Mouse (Mus musculus) cerebellum, postnatal 25 days (tissue): ENCODE measurements at regions not wholly inside any gene's neighbourhood (a gene's known extent, or its start where the extent isn't known, plus 50 kb on each side); places are given as distances from the start of the nearest gene placed in this dataset.
"Not testable (repeated sequence)": the region's sequence is repeated elsewhere in the genome, so short reads cannot be mapped to it uniquely, and the experiment has no call there.

Experiments used
- DNase-seq, 2 experiments: peaks; one replicate each; pipeline ENCODE4 v3.0.0; 2021; ENCODE audit warnings: mixed read lengths in 2 of 2

DNA sequence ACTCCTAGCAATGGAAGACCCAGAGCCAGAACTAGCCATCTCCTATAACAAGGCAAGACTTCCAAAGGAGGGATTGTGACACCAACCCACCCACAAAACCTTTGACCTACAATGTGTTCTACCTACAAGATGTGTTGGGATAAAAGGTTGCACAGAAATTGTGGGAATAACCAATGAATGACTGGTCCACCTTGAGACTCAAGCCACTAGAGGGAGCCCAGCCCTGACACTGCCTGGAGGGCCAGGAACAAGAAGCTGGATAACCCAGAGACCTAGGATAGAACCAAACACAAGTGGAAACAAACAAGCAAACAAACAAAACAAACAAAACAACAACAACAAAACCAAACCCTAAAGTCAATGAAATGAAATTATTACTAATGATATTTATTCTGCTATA, 288.8 kb downstream of the Dchs2 start:
- DNase-seq = no peak

DNA sequence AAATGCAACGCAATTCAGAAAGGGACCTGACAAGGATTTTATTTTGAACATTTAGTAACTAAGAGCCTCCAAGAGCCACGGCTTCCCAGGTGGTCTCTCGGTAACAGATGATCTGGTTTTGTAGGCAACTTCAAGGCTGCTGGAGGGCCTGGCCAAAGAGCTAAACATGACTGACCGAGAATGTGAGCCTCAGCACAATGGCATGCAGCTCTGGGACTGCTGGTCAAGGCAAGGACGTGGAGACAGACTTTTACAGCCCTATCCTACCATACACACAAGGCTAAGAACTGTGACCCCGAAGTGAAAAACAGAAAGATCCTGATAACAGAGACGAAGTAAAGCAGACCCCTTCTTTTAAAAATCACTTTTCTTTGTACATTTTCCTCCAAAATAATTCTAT, 296.5 kb downstream of the Dchs2 start:
- no peak for DNase-seq

DNA sequence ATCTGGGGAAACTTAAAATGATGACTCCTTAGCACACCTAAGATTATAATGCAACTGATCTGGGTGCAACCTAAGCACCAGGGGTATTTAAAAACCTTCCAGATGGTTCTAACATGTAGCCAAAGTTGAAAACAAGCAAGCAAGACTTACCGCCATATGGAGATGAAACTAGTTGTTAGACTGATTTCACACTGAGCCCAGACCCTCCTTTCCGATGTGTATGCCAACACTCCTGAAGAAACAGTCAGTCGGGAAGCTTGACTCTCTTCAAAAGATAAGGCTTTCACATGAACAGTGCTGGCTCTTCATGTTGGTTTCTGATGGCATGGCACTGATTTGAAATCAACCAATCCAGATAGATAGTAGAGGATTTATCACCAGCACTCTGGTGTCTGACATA, 301.6 kb downstream of the Dchs2 start:
- no peak for DNase-seq

DNA sequence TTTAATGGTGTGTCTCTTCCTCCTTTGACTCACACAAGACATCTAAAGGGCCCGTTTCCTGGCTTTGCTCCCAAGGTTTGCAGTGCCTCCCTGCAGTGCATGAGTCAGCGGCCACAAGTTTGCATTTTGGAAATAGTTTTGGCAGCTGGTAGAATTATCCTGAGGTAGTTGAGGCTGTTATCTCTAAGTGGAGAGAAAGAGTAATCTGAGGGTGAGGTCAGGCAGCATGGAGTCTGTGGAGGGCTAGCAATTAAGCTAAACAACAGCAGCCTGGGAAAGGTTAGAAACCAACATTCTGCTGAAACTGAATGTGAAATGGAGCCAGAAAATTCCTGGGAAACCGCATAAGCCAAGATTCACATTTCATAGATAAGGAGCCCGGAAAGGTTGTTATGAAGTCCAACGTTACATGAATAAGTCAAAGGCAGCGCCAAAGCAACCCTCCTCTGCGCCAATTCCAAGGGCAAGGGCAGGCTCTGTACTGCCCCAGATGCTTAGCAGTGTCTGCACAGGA, 318.5 kb downstream of the Dchs2 start:
- no peak for DNase-seq

DNA sequence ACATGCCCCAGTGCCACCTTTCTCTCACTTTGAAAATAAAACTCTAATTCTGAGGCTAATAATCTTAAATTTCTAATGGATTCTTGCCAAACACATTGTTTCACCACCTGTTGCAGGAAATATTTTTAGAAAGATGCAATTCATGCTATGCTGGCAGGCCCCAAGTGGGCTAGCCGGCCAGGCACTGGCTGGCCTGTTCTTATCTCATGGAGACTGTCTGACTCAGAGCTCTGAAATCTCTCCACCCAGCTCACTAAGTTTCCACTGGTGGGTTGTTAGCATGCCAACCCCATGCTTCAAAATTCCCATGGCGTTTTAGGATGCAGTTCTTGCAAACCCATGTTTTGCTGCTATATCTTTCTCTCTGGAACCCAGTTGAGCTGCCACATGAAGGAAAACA, 315.5 kb upstream of the Sfrp2 start:
- DNase-seq = no peak

DNA sequence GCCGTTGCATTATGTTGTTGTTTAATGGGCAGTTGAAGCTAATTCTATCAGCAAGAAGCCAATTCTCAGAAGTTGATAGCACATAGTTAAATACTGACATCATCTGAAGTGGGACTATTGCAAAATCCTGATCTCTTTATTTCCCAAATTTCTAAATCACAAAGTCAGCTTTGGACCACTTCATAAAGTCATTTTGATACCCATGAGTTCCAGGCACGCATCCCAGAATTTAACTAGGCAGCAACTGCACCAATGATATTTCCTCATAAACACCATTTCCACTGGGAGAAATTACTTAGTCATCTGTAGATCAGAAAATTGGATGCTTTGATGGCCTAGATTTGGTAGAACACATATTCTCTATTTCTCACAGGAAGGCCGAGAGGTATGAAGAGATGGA, 314.8 kb upstream of the Sfrp2 start:
- DNase-seq = no peak

DNA sequence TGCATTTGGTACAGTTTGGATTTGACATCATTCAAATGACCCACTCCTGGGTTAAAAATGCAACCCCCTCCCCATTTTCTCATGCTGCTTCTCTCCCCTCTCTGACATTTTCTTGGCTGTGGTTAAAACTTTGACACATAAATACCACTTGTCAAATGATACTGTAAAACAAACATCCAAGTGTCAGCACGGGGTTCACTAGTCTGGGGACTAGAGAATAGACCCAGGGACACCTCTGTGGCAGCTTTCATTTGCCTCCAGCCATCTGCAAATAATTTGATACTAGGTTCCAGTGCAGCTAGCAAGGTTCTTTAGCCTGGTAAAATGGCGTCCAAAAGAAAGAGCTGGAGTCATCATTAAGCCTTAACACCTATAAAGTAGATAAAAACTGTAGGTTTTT, 312.7 kb upstream of the Sfrp2 start:
- DNase-seq = no peak

DNA sequence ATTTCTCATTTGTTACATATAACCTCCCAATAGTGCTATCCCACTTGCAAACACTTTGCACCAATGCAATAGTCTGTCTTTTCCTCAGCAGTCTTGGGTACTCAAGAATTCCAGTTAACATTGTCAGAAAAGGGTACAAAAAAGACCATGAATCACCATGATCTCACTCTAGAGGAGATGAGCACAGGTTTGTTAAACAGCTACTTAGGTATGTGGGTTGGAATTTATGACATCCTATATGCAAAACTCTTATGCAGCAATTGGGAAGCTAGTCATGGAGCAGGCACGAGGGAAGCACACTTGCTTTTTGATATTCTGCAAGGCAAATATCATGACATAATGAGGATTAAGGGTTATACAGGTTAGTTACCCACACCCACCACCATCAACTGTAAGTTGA, 307.7 kb upstream of the Sfrp2 start:
- DNase-seq = no peak

DNA sequence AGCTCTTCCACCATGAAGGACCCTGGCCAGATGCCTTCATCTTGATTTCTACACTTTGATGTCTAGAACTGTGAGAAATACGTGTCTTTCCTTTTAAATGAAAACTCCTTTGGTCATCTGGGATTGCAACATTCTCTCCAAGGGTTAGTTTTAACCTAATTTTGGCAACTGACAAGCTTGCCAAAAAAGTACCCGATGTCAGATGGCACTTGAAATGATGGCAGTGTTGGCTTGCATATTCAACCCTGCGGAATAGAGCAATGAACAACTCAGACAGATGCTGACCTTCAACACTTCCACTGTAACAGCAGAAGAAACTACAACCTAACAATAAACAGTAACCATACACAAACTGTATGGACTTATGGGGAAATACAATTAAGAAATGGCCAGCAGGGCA, 286.9 kb upstream of the Sfrp2 start:
- no peak for DNase-seq

DNA sequence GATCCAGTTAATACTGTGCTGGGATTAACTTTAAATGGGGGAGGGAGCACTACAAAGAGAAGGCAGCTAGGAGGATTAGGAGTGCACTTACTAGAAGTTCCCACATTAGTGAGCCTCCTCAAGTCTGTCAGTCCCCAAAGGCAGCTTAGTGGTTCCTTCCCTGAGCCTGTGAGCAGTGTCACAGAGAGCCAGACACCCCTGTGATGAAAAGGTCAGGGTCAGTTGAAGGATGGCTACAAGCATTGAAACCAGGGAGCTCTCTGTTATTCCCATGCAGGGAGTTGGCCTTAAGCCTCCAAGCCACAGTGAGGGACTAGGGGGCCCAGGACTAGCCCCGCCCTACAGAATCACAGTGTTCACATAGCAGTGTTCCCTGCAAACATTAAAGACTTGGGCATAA, 285.9 kb upstream of the Sfrp2 start:
- no peak for DNase-seq

DNA sequence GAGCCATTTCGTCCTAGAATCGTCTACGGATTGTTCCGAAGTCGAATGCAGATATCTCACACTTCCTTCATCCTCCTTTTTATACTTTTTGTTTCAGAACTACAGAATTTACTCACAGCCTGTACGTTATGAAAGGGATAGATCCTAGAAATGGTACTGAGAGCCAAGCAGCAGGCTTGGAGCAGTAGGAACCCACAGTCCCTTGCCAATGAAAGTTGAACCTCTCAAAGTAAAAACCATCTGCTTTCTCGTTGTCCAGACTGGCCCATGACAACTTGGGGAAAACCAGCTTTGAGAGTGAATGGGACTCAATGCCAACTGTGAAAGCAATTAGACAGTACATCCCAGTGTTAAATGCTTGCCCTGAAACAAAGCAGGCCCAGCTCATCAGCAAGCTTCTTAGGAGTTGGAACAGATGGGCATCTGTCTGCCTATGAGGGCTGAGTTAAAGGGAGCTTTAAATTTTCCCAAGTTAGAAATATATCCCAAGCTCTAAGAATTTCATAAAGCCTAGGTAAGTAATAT, 279.9 kb upstream of the Sfrp2 start:
- DNase-seq = no peak

DNA sequence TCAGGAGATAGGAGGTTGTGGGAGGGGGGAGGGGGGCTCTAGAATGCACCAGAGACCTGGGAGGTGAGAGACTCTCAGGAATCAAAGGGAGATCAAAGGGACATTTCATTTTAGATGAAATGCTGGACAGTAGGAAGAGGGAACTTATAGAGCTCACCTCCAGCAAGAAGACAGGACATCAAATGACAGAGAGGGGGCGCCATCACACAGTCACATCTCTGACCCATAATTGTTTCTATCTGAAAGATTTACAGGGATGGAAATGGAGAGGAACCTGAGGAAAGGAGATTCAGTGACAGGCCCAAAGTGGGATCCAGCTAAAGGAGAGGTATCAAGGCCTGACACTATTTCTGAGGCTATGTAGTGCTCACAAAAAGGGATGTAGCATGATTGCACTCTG, 270.5 kb upstream of the Sfrp2 start:
- DNase-seq = peak in 1 of 2 experiments; percentile 10

DNA sequence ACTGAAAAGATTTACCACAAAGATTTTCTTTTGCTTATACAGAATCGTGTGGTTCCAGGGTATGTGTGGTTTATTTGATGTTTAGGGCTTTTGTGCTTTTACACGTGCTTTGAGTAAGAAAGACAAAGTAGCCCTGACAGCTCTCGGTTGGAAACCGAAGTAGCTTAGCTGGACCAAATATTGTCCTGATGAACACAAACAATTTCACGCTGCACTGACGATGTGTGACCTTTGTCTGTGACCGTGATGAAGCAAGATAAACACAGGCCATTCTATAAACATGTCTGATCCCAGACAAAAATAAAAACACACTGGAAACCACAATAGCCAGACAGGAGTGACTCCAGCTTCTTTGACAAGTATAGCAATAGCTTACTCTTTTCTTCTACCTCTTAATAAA, 262.2 kb upstream of the Sfrp2 start:
- no peak for DNase-seq

DNA sequence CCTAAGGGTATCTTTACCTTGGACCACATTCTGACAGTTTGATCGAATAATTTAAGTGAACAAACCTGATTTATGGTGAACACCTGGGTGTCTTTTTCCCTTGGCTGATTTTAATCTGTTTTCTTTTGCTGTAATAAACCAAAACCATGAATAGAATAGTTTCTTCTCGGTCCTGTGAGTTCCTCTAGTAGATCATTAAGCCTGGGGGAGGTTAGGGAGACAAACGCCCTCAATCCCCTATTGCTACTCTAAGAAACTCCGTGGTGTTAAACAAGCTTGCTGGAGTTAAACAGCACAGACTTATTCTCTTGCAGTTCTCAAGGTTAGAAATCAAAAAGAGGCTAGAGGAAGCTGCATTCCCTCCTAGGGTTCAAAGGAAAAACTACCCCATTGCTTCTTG, 249.5 kb upstream of the Sfrp2 start:
- no peak for DNase-seq

DNA sequence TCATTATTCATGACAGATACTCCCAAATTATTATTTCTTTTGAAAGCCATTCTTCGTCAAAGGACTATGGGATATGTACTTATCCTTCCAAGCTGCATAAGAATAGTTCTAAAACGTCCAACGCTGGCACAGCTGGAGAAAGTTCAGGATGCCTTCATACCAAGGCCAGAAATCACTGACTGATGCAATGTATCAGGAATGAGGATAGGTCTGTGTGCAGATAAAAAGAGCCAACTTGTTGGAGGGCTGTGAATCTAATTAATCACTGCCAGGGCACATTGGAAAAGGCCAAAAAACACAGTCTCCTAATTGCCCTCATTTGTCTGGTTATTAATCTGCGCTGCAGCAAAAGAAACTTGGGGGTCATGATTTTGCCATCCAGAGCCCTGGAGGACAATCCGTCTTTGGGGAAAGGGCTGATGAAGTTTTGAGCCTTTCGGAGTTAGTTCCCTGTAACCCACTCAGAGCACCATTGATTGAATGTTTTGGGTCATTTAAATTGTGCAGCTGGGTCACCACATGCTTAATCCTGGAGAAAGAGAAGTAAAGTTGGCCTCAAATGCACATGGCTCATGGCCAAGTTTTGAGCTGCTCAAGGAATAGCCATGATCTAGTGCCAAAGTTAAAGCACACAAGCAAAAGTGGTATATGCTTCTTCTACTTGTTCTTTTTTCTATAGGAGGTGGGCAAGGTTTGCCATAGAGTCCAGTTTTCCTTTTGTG, 248.0 kb upstream of the Sfrp2 start:
- DNase-seq = peak in 1 of 2 experiments; percentile 5

DNA sequence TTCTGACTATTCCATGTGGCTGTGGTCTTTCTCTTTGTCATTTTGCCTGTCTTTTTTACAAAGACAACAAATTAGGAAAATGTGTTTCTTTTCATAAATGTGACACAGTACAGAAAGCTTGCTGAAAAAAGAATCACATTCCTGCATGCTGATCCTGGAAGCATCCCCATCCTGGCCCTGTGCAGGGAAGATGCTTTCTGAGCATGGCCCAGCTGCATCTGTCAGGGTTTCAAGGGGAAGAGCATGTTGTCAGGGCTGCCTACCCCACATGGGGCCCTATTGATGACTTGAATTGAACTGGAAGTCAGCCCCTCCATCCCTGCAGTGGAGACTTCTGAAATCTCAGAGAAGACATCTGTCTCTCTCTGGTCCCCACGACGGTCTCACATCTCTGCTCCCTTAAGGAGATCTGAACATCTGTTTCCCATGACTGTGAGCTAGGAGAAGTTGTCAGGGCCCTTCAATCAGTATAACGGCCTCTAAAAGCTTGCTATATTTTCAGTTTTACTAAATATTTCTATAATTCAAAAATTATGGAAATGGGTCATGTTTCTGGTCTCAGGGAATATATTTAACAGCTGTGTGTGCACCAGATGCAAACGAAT, 235.8 kb upstream of the Sfrp2 start:
- DNase-seq = no peak

DNA sequence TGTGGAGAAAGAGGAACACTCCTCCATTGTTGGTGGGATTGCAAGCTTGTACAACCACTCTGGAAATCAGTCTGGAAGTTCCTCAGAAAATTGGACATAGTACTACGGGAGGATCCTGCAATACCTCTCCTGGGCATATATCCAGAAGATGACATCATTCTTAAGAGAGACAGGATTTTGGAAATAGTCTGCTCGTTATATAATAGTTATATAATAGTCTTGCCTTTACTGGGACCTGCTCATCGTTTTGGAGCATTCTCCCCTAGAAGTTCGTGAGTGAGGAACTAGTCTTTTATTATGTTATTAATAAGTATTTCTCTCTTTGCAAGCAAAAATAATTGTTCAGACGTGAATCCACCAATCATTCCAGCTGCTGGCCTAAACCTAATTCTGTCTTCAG, 229.5 kb upstream of the Sfrp2 start:
- not testable (repeated sequence) for DNase-seq

DNA sequence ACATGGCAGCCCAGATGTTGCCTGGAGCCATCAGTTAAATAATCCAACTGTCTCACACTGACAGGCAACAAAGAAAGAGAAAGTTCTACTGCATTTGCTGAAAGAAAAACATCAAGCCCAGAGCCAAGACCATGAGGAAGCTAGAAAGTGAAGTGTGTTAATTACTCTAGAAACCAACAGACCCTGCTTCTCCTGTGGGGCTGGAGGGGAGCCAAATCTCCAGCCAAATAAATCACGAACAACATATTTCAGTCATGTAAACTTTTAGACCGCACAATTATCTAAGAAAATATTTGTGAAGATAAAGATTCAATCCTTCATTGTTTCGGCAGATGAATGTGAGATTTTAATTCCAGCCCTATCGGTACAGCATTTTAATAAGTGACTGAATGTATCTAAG, 228.9 kb upstream of the Sfrp2 start:
- DNase-seq = no peak

DNA sequence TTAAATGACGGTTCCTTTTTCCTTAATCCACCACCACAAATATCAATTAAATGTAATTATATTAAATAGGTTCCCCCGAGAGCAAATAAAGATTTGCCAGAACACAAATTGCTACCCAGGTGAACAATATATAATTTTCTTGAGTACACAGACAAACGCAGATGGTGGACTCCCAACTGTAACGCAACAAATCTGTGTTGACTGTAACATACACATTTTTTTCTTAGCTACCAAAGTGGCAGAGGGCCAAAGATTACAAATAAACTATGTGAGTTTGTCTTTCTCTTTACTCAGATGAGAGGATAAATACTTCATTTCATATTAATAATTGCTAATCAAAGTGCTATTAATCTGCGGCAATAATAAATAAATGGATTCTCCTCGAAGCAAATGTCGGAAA, 228.4 kb upstream of the Sfrp2 start:
- no peak for DNase-seq

DNA sequence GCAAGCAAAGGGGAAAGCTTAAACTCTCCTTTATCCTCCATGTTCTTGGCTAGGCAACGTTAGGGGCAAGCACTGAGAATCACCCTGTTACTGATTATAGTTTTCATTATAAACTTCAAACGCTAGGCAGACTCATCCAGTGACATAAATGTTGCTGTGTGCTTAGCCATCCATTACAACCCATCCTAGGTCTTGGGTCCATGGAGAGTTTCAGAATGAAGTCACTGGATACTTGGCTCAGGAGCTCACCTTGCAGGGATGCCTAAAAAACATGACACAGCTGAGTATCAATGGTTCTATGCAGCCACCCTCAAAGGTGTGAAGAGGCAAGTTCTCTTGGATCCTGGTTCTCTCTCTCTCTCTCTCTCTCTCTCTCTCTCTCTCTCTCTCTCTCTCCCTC, 227.2 kb upstream of the Sfrp2 start:
- DNase-seq = no peak

DNA sequence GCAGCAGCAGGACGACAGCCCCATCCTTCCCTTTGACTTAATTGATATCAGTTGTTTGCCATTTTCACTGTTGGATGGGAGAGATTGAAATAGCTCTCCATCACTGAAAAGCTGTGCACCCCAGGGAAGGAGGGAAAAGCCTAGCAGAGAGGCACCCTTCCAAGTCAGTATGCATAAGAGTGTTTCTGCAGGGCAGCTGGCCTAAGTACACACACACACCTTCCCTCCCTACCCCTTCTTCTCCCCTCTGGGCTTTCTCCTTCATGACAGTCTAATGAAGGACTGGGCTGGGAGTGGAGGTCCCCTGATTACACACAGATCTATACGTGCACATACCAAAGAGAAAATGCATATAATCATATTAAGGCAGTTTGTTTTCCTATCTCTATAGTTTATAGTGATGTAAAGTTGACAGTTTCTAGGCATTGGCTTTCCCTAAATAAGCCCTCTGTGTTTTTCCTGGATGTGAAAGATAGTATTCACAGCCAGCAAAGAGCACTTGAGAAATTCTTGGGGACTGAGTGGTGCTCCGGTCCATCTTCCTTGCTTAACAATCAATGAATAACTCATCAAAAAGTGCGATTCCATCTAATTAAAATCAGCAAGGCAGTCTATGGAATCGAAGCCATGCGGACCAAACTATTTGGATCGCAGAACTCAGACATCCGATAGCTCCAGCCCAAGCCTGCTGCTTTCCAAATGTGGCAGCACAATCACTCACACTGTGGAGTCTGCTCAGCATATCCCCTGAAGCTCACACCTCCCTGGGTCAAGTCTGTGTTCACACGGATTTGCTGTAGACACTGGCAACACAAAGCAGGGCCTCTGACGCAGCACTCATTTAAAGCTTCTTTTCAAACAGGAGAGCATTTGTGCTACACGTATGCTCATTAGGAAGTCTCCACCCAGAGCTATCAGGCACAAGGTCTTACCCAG, 224.9 kb upstream of the Sfrp2 start:
- DNase-seq = no peak

DNA sequence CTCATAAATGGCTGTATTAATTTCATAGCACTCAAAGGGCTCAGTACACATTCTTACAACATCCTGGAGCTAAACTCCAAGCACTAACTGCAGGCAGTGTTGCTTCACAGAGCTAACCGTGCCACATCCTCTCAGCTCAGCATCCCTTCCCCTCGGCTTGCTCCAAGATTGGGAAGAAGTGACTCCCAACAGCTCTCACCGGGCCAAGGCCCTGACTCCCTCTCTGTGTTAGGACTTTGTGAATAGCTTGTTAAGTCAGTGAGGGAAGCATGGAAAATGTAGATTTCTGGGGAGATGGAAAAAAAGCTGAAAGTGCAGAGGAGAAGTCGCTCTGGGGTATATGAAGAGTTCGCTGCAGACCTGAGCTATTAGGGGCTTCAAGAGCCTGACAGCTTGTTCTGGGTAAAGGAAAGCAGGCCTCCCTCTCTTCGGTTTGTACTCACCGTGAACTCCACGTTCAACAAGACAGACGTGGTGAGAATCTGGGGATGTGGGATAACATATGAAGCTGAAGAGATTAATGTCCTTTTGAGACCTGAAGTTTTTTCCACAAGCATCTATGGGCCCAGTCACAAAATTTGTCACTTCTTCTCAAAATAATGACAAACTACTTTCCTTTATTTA, 213.5 kb upstream of the Sfrp2 start:
- no peak for DNase-seq

DNA sequence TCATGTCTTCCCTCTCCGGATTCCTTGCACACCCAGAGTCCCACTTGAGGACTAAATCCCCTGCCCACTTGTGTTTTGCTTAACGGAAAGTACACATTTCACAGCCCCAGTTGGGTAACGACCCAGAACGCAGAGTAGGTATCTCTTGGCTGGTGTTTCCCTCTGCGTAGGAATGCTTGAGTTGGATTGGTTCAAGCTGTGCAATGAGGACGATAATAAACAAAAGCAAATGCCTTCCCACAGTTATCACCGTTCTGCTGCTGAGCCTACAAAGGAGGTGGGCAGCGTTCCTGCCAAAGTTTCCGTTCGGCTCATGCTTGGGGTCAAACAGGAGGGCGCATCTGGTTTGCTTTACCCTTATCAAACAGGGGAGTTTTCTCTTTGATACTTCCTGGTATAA, 212.3 kb upstream of the Sfrp2 start:
- DNase-seq = no peak
